ENCODE assay signal across 19 mouse cellular contexts in genomic region chr2:79518046-79518750, GRCm38 (mm10).
A peak's percentile ranks its signal among the peaks of the same experiment; 100 is the strongest.
DNase-seq lines count a peak whose midpoint lies in the region; ATAC-seq lines count a peak whose summit lies in the region.
"Had no signal": no experiment of that assay in that cellular context is flagged by ENCODE, and none has a peak within 500 bp of the region (broad histone marks: within the 10 kb centered on the region; RNA-seq: fewer than 3 reads in every experiment).

No protein-coding gene starts in this region.

- H3K4me1 ChIP-seq in midbrain, embryonic 11.5 days (ENCODE audit: control insufficient read depth, insufficient read depth, low read length) = no peaks in the 10 kb centered on the region
- no peaks in the 10 kb centered on the region for H3K4me1 ChIP-seq in midbrain, embryonic 16.5 days (ENCODE audit: control insufficient read depth, insufficient read depth, low read length)
- peaks cover 3% of the 10 kb centered on the region; the same call in 1 of the 2 replicates for H3K4me1 ChIP-seq in stomach, embryonic 16.5 days (ENCODE audit: control insufficient read depth, insufficient read depth, low read length)
- H3K4me1 ChIP-seq: embryonic facial prominence, embryonic 12.5 days; neural tube, embryonic 13.5 days had no signal

- ATAC-seq in midbrain, embryonic 11.5 days (ENCODE audit: low FRiP score) = no peak
- ATAC-seq in midbrain, embryonic 16.5 days = no peak
- no peak for ATAC-seq in stomach, embryonic 16.5 days (ENCODE audit: insufficient read depth, low FRiP score)
- ATAC-seq: liver, embryonic 12.5 days had no signal

- no peak overlapping the region for H3K27ac ChIP-seq in midbrain, embryonic 11.5 days (ENCODE audit: low read depth, low read length)
- no peak overlapping the region for H3K27ac ChIP-seq in midbrain, embryonic 16.5 days (ENCODE audit: low read length)
- 0 out of 2 replicates have a peak overlapping the region, but pooled peaks have one; percentile 34 for H3K27ac ChIP-seq in stomach, embryonic 16.5 days (ENCODE audit: low read length)
- H3K27ac ChIP-seq: embryonic facial prominence, embryonic 12.5 days; left cerebral cortex, adult 2 months; liver, embryonic 12.5 days; neural tube, embryonic 13.5 days had no signal

- no peaks in the 10 kb centered on the region for H3K9me3 ChIP-seq in midbrain, embryonic 11.5 days (ENCODE audit: control insufficient read depth, low read length)
- H3K9me3 ChIP-seq in midbrain, embryonic 16.5 days (replicated peaks; ENCODE audit: control insufficient read depth, low read length, poor library complexity, severe bottlenecking) = no peaks in the 10 kb centered on the region
- H3K9me3 ChIP-seq in stomach, embryonic 16.5 days (replicated peaks; ENCODE audit: control insufficient read depth, low read length) = no peaks in the 10 kb centered on the region
- H3K9me3 ChIP-seq: embryonic facial prominence, embryonic 12.5 days; heart, embryonic 12.5 days; liver, embryonic 12.5 days; megakaryocyte, embryonic 14.5 days; neural tube, embryonic 13.5 days had no signal

- H3K27me3 ChIP-seq in midbrain, embryonic 11.5 days (ENCODE audit: control insufficient read depth, insufficient read depth, low read length) = no peaks in the 10 kb centered on the region
- no peaks in the 10 kb centered on the region for H3K27me3 ChIP-seq in midbrain, embryonic 16.5 days (ENCODE audit: control insufficient read depth, insufficient read depth, low read depth, low read length)
- H3K27me3 ChIP-seq in stomach, embryonic 16.5 days (ENCODE audit: control insufficient read depth, insufficient read depth, low read length) = no peaks in the 10 kb centered on the region
- H3K27me3 ChIP-seq: embryonic facial prominence, embryonic 12.5 days; heart, embryonic 12.5 days; liver, embryonic 12.5 days; megakaryocyte, embryonic 14.5 days; neural tube, embryonic 13.5 days had no signal

- no peak overlapping the region for H3K9ac ChIP-seq in midbrain, embryonic 11.5 days (ENCODE audit: low read length)
- H3K9ac ChIP-seq in midbrain, embryonic 16.5 days (ENCODE audit: low read depth, low read length) = no peak overlapping the region
- H3K9ac ChIP-seq in stomach, embryonic 16.5 days (ENCODE audit: low read length) = no peak overlapping the region
- H3K9ac ChIP-seq: embryonic facial prominence, embryonic 12.5 days; heart, embryonic 12.5 days; liver, embryonic 12.5 days; neural tube, embryonic 13.5 days had no signal

- no peaks in the 10 kb centered on the region for H3K36me3 ChIP-seq in midbrain, embryonic 11.5 days (ENCODE audit: control insufficient read depth, insufficient read depth, low read length)
- no peaks in the 10 kb centered on the region for H3K36me3 ChIP-seq in midbrain, embryonic 16.5 days (ENCODE audit: control insufficient read depth, insufficient read depth, low read length)
- no peaks in the 10 kb centered on the region for H3K36me3 ChIP-seq in stomach, embryonic 16.5 days (ENCODE audit: control insufficient read depth, insufficient read depth, low read length)
- H3K36me3 ChIP-seq: embryonic facial prominence, embryonic 12.5 days; heart, embryonic 12.5 days; liver, embryonic 12.5 days; neural tube, embryonic 13.5 days had no signal

- no peak overlapping the region for H3K4me3 ChIP-seq in midbrain, embryonic 11.5 days (ENCODE audit: low read depth, low read length)
- H3K4me3 ChIP-seq in midbrain, embryonic 16.5 days (ENCODE audit: low read depth, low read length) = no peak overlapping the region
- H3K4me3 ChIP-seq in stomach, embryonic 16.5 days (replicated peaks; ENCODE audit: low read length) = no peak overlapping the region
- H3K4me3 ChIP-seq: embryonic facial prominence, embryonic 12.5 days; heart, embryonic 12.5 days; left cerebral cortex, adult 2 months; liver, embryonic 12.5 days; megakaryocyte, embryonic 14.5 days; neural tube, embryonic 13.5 days had no signal

- WGBS in midbrain, embryonic 11.5 days = 80% methylated on average over 8 of the region's 8 CpGs
- 82% methylated on average over 8 of the region's 8 CpGs for WGBS in midbrain, embryonic 16.5 days
- 70% methylated on average over 8 of the region's 8 CpGs for WGBS in stomach, embryonic 16.5 days

- no peak overlapping the region for H3K4me2 ChIP-seq in midbrain, embryonic 11.5 days
- H3K4me2 ChIP-seq in midbrain, embryonic 16.5 days (ENCODE audit: low read length) = no peak overlapping the region
- H3K4me2 ChIP-seq in stomach, embryonic 16.5 days (ENCODE audit: low read depth, low read length) = no peak overlapping the region
- H3K4me2 ChIP-seq: embryonic facial prominence, embryonic 12.5 days; heart, embryonic 12.5 days; liver, embryonic 12.5 days; neural tube, embryonic 13.5 days had no signal

- DNase-seq in midbrain, embryonic 11.5 days (ENCODE audit: low spot score, missing footprints) = peak; percentile 66
- DNase-seq in fat pad, adult 2 months (ENCODE audit: extremely low read depth, low read depth, low spot score) = peak; percentile 30
- peak; percentile 19 for DNase-seq in lung, postnatal 10 days
- DNase-seq in thymus, adult 18-20 months = no peak
- DNase-seq in embryo, embryonic 10 days (ENCODE audit: low spot score) = no peak
- DNase-seq in thymus, postnatal 0 days (ENCODE audit: low spot score) = no peak
- DNase-seq: cerebellum, adult 2 months; gastrocnemius, postnatal 36 days; heart, postnatal 4 days; kidney, adult 8-10 months; kidney, postnatal 25 days had no signal

Comparison
In these comparisons a context has a peak if more than half of its experiments do, and no peak if none do; other contexts are left out.
1. DNase-seq: peak in midbrain, embryonic 11.5 days (single experiment), fat pad, adult 2 months (single experiment) and lung, postnatal 10 days (single experiment); none in thymus, adult 18-20 months (0 of 2), embryo, embryonic 10 days (single experiment) and thymus, postnatal 0 days (single experiment).